Mouse (Mus musculus): Measurements from ENCODE around the gene Slc9a3r2. TPM values are rescaled to one million over a fixed set of nuclear protein-coding genes. Genes with fewer than 3 reads are reported as not detected.

Gene Slc9a3r2
- polyA plus RNA-seq, 1 experiment from 2014 or later: 53.7 TPM

DNA sequence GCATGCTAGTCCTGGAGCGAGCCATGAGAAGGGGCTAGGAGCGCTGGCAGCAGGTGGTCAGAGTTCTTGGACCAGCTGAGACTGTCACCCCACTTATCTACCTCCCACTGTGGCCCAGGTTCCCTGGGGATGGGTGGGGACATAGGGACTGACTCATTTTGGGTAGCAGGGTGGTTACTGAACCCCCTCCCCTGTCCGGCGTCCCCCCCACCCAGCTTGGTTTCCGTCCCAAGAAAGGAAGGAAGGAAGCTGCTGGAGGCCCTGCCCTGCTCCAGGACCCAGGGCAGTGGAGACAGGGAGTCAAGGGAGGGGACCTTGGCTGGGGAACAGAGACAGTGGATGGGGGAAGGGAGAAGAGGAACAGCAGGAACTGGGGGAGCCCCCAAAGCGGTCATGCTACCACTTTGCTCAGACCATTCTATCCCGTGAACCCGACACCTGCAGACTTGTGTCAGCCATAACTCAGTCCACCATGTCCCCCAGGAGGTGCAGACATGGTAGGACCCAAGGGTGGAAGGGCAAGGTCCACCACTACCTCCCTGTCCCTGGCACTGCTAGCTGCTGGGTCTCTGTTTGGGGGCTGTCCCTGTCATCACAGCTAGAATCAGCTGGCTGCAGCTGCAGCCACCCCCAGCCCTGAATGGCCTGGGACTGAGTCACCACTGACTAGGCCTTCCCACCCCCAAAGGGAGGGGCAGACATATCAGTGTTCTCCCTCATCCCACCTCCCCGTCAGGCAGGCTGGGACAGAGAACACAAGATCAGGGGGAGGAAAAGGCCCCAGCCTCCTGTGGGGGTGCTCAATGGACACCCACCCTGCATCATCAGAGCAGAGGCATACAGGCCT lies 5.0 kb downstream of the Slc9a3r2 start:
- ATAC-seq (ENCODE audit: insufficient read depth, low FRiP score, low read depth): 0 out of 2 replicates have a peak, but pooled peaks have one; percentile 15
- 72% methylated on average over 9 of the region's 9 CpGs for WGBS
- Histone ChIP-seq H3K27ac (peak overlapping the region; percentile 57), H3K36me3 (no peaks in the 10 kb centered on the region), H3K4me3 (replicated peaks) (no peak overlapping the region), H3K4me2 (no peak overlapping the region), H3K4me1 (peaks cover 31% of the 10 kb centered on the region; the same call in 1 of the 2 replicates), H3K9me3 (no peaks in the 10 kb centered on the region), H3K27me3 (replicated peaks) (no peaks in the 10 kb centered on the region), H3K9ac (no peak overlapping the region)

DNA sequence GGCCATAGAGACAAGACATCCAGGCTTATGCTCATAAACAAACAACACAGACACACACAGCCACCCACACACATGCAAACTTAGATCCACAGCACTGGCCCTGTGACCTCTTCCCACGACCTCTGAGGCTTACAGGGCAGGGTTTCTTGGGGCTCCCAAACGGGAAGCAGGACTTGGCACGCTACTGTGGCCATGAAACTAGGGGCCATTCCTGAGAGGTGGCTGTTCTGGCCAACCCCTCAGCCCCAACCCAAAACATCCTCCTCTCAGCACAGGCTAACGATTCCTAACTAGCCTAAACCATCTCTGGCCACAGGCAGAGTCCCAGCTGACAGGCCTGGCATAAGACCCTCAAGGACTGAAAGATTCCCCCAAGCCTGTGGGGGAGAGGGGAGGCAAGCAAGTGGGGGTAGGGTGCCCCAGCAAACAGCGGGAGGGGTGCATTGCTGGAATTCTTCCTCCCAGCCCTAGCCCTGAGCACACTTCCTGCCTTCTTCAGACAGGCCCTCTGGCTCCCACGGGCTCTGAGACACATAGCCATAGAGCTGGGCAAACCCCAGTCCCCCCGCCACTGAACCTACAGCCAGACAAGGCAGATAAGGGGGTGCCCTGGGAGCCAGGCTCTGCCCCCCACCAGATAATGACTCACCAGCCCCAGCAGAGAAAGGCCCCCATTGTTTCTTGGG lies 6.0 kb downstream of the Slc9a3r2 start:
- peak overlapping the region; percentile 57 for H3K27ac ChIP-seq
- H3K9me3 ChIP-seq: no peaks in the 10 kb centered on the region
- no peak for ATAC-seq (ENCODE audit: insufficient read depth, low FRiP score, low read depth)
- H3K36me3 ChIP-seq: no peaks in the 10 kb centered on the region
- no peak overlapping the region for H3K9ac ChIP-seq
- 31% methylated on average over 7 of the region's 7 CpGs for WGBS
- peaks cover 38% of the 10 kb centered on the region for H3K4me1 ChIP-seq
- H3K4me3 ChIP-seq (replicated peaks): no peak overlapping the region
- H3K4me2 ChIP-seq: peak overlapping the region; percentile 9; the same call in 1 of the 2 replicates
- H3K27me3 ChIP-seq (replicated peaks): no peaks in the 10 kb centered on the region

DNA sequence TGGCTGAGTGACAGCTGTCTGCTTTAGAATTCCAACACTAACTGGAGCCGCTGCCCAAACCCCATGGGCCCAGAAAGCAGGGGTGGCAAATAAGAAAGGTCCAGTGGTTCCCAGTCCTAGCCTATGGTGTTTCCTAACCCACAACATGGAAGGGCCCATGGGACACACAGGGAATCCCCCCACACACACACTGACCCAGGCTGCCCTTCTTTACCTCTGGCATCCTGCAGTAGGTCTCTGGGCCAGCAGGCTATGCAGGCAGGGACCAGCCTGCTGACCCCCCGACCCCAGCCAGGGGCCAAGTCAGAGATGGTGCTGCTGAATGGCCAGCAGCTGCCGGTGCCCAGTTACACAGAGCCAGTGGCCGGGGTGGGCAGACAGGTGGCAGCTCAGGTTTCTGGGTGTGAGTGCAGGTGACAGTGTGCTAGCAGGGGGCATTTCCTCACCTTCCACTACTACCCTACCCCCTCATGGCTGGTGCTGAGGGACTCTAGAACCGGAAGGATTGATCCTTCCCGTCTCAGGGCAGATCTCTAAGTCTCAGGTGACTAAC lies 7.3 kb downstream of the Slc9a3r2 start:
- Histone ChIP-seq H3K4me2 (no peak overlapping the region), H3K27me3 (replicated peaks) (no peaks in the 10 kb centered on the region), H3K4me3 (replicated peaks) (no peak overlapping the region), H3K9me3 (no peaks in the 10 kb centered on the region), H3K9ac (no peak overlapping the region), H3K36me3 (no peaks in the 10 kb centered on the region), H3K27ac (no peak overlapping the region), H3K4me1 (peaks cover 33% of the 10 kb centered on the region)
- WGBS: 78% methylated on average over 6 of the region's 6 CpGs
- ATAC-seq (ENCODE audit: insufficient read depth, low FRiP score, low read depth): no peak

DNA sequence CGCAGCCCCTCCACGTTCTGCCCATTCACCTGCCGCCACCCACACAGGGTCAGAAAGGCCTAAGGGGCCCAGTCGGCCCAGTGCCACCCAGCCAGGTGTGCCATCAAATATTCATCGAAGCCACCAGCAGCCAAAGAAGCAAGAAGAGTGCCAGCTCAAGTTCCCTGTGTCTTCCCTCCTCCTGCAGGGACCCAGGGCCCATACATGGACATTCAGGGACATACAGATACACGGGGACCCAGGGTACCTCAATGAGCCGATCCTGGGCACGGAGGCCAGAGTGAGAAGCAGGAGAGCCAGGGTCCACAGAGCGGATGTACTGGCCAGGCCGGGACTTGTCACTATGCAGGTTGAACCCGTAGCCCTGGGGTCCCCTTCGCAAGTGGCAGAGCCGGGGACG lies 8.2 kb downstream of the Slc9a3r2 start:
- Histone ChIP-seq H3K4me3 (replicated peaks) (no peak overlapping the region), H3K4me1 (peaks cover 33% of the 10 kb centered on the region), H3K27me3 (replicated peaks) (no peaks in the 10 kb centered on the region), H3K4me2 (no peak overlapping the region), H3K9me3 (no peaks in the 10 kb centered on the region), H3K36me3 (no peaks in the 10 kb centered on the region), H3K9ac (no peak overlapping the region), H3K27ac (no peak overlapping the region)
- 90% methylated on average over 14 of the region's 14 CpGs for WGBS
- no peak for ATAC-seq (ENCODE audit: insufficient read depth, low FRiP score, low read depth)

DNA sequence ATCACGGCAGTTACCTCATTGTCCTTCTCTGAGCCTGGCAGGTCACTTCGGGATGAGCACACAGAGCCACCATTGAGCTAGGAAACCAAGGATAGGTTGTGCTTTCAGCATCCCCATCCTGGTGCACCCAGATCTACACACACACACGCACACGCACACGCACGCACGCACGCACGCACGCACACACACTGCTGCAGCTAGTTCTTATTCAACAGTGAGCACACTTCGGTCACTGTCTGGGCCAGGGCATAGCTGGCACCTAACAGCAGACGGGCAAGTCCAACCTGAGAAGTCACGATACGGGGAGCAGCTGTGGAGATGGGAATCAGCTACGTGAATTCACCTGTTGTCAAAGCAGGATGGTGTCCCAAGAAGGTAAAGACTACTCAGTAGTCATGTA lies 9.5 kb downstream of the Slc9a3r2 start:
- Histone ChIP-seq H3K27me3 (replicated peaks) (no peaks in the 10 kb centered on the region), H3K4me1 (peaks cover 30% of the 10 kb centered on the region), H3K4me2 (no peak overlapping the region), H3K9me3 (no peaks in the 10 kb centered on the region), H3K36me3 (no peaks in the 10 kb centered on the region), H3K9ac (no peak overlapping the region), H3K27ac (peak overlapping the region; percentile 91), H3K4me3 (replicated peaks) (no peak overlapping the region)
- 93% methylated on average over 15 of the region's 15 CpGs for WGBS
- ATAC-seq (ENCODE audit: insufficient read depth, low FRiP score, low read depth): no peak

DNA sequence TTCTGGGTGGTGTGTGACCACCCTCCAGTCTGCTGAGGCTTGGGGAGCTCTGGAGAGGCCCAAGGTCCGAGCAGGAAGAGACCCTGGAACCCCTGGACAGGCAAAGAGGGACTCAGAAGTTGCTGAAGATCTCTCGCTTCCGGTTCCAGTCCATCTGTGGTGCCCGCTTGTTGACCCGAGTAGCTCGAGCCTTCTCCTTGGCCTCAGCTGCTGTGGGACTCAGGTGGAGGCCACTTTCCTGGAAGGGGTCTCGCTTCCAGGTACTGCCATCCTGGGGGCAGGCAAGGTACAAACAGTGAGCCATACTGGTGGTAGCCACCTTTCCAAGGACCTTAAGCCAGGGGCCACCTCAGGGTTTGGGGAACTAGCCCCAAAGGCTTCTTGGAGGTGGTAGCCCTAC lies 10.0 kb downstream of the Slc9a3r2 start:
- peak overlapping the region; percentile 91 for H3K27ac ChIP-seq
- H3K4me3 ChIP-seq (replicated peaks): no peak overlapping the region
- no peaks in the 10 kb centered on the region for H3K27me3 ChIP-seq (replicated peaks)
- H3K4me1 ChIP-seq: peaks cover 25% of the 10 kb centered on the region
- no peaks in the 10 kb centered on the region for H3K36me3 ChIP-seq
- WGBS: 91% methylated on average over 7 of the region's 7 CpGs
- no peak overlapping the region for H3K9ac ChIP-seq
- no peak for ATAC-seq (ENCODE audit: insufficient read depth, low FRiP score, low read depth)
- H3K9me3 ChIP-seq: no peaks in the 10 kb centered on the region
- H3K4me2 ChIP-seq: no peak overlapping the region

DNA sequence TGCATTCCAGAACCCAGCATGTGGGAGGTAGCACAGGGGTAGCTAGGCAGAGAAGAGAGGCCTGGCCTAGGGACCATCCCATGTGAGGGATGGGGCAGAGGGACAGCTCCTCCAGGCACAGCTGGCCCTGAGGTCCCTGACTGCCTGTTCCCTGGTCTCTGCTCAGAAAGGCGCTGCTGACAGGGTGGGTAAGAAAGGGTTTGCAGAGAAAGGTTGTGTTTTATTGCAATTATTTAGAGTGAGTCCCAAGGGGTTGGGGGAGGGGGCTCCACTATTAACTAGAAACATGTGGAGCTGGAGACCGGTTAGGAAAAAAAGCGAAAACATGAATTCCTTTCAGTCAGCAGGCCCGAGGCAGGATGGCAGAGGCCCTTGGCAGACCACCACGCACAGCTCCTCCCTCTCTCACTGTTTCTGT lies 10.5 kb downstream of the Slc9a3r2 start:
- Histone ChIP-seq H3K9ac (no peak overlapping the region), H3K36me3 (no peaks in the 10 kb centered on the region)
- no peak for ATAC-seq (ENCODE audit: insufficient read depth, low FRiP score, low read depth)

DNA sequence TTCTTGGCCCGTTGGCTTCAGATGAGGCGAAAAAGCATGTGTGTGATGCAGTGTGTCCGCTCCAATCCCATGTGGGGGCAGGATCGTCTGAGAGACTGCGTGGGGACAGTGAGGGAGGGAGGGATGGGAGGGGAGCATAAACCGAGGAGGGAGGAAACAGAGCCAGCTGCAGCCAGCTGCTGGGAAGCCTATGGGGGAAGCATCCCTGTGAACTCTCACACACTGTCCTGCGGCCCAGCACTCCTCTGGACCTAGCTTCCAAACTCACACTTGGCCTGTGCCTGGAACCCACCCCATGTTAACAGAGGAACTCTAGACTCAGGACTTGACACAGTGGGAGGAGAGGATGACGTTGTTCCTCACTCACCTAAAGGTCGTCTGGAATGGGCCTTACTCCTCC lies 11.3 kb downstream of the Slc9a3r2 start:
- Histone ChIP-seq H3K27ac (peak overlapping the region; percentile 91), H3K9ac (no peak overlapping the region), H3K36me3 (no peaks in the 10 kb centered on the region), H3K4me3 (replicated peaks) (no peak overlapping the region), H3K4me2 (no peak overlapping the region), H3K27me3 (replicated peaks) (no peaks in the 10 kb centered on the region), H3K9me3 (no peaks in the 10 kb centered on the region), H3K4me1 (peaks cover 17% of the 10 kb centered on the region)
- WGBS: 45% methylated on average over 9 of the region's 9 CpGs
- ATAC-seq (ENCODE audit: insufficient read depth, low FRiP score, low read depth): peak; percentile 79

More for the DNA sequence above, 10.5 kb downstream of the Slc9a3r2 start:
- no peaks in the 10 kb centered on the region for H3K9me3 ChIP-seq
- no peaks in the 10 kb centered on the region for H3K27me3 ChIP-seq (replicated peaks)
- 50% methylated on average over 5 of the region's 5 CpGs for WGBS
- H3K27ac ChIP-seq: peak overlapping the region; percentile 91
- H3K4me1 ChIP-seq: peaks cover 20% of the 10 kb centered on the region
- H3K4me3 ChIP-seq (replicated peaks): no peak overlapping the region
- no peak overlapping the region for H3K4me2 ChIP-seq

DNA sequence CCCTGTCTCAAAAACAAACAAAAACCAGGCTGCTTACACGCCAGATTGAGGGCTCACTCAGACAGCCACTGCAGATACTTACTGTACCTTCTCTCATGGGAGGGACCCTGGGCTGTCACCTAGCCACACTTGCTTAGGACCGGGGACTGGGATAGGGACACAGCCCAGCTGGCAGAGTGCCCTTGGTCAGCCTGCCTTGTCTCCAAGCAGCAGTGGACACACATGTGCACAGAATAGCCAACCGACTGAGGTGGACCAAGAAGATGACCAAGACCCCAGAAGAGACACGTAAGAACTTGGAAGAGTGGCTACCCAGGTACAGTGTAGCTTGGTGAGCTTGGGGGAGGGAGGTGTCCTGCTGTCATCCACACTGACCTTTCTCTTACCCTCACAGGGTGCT lies 11.9 kb downstream of the Slc9a3r2 start:
- Histone ChIP-seq H3K9me3 (no peaks in the 10 kb centered on the region), H3K27me3 (replicated peaks) (no peaks in the 10 kb centered on the region), H3K4me1 (peaks cover 16% of the 10 kb centered on the region), H3K4me2 (no peak overlapping the region), H3K36me3 (no peaks in the 10 kb centered on the region), H3K4me3 (replicated peaks) (no peak overlapping the region), H3K27ac (peak overlapping the region; percentile 91), H3K9ac (no peak overlapping the region)
- ATAC-seq (ENCODE audit: insufficient read depth, low FRiP score, low read depth): no peak
- 80% methylated on average over 4 of the region's 4 CpGs for WGBS

DNA sequence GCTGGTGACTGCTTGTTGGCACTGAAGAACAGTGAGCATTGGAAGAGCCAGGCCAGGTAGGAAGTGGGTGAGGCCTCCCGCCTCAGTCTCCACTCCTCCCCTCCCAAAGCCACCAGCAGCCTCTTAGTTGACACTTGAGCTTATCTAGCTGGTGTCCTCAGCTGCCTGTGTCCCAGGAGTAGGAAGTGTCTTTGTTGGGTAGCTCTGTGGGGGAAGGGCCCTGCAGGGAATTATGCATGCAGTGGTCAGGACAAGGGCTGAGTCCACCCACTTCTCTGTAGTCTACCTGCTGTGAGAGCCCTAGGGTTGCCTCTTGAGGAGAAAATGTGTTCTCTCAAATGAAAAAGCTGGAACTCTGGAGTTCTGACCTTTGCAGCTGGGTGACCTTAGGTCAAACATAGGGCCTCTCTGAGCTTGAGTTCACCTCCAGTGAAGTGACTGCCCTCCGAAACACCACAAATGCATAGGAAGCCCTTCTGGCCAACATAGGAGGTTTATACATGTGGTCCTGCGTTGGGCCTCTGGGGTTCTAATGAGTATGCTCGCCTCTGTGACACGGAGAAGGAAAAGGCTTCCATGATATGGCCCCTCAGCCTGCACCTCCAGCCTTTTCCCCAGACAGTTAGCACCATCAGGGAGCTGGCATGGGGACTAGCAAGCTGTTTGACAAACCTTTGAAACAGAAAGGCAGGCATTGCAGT lies 13.2 kb downstream of the Slc9a3r2 start:
- Histone ChIP-seq H3K4me3 (replicated peaks) (no peak overlapping the region), H3K9ac (no peak overlapping the region), H3K4me2 (no peak overlapping the region), H3K9me3 (no peaks in the 10 kb centered on the region), H3K36me3 (no peaks in the 10 kb centered on the region), H3K27ac (no peak overlapping the region), H3K27me3 (replicated peaks) (no peaks in the 10 kb centered on the region), H3K4me1 (peaks cover 21% of the 10 kb centered on the region)
- 74% methylated on average over 5 of the region's 5 CpGs for WGBS
- no peak for ATAC-seq (ENCODE audit: insufficient read depth, low FRiP score, low read depth)

DNA sequence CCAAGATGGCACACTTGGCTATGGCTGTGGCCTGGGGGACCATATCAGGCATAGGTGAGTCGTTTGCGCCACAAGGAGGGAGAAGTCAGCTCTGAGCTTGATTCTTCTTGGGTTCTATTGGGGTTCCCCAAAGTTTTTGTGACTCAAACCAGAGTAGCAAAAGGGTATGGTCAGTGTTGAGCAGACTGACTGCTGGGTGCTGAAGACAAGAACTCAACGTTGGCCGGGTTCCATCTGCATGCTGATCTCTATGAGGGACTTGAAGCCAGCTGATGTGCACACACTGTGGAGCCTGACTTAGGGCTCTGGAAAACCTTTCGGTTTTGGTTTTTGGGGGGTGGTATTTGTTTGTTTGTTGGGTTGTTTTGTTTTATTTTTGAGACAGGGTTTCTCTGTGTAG lies 14.4 kb downstream of the Slc9a3r2 start:
- H3K36me3 ChIP-seq: no peaks in the 10 kb centered on the region
- 93% methylated on average over 5 of the region's 5 CpGs for WGBS
- no peaks in the 10 kb centered on the region for H3K27me3 ChIP-seq (replicated peaks)
- no peaks in the 10 kb centered on the region for H3K9me3 ChIP-seq
- no peak for ATAC-seq (ENCODE audit: insufficient read depth, low FRiP score, low read depth)
- H3K9ac ChIP-seq: no peak overlapping the region
- H3K4me2 ChIP-seq: no peak overlapping the region
- H3K4me1 ChIP-seq: peaks cover 26% of the 10 kb centered on the region
- H3K4me3 ChIP-seq (replicated peaks): no peak overlapping the region
- H3K27ac ChIP-seq: no peak overlapping the region
